Mouse (Mus musculus): ENCODE data around the gene Nutf2-ps1. TPM values are rescaled to one million over a fixed set of nuclear protein-coding genes. Genes with fewer than 3 reads are reported as not detected.

The Nutf2-ps1 gene
- polyA plus RNA-seq, 1 experiment from 2014 or later, result 287 TPM

- no peak for TF ChIP-seq CTCF (IDR thresholded peaks at IDR 0.05; ENCODE audit: low read depth)
- no peaks in the 10 kb centered on the region for H3K4me1 ChIP-seq (replicated peaks; ENCODE audit: insufficient read depth, low read length)
- no peak overlapping the region for H3K4me2 ChIP-seq (ENCODE audit: low read length)
- no peak overlapping the region for H3K27ac ChIP-seq
- no peak overlapping the region for H3K9ac ChIP-seq (ENCODE audit: low read depth, low read length)
- H3K4me3 ChIP-seq (replicated peaks; ENCODE audit: low read depth, low read length), result no peak overlapping the region
- no peaks in the 10 kb centered on the region for H3K36me3 ChIP-seq (ENCODE audit: insufficient read depth, low read length)
- WGBS, result 40% methylated on average over 11 of the region's 11 CpGs
- H3K9me3 ChIP-seq (replicated peaks; ENCODE audit: low read length), result no peaks in the 10 kb centered on the region
- DNase-seq (ENCODE audit: low spot score), result peak; percentile 55
- ATAC-seq (replicated peaks; ENCODE audit: low FRiP score, low read depth), result peak; percentile 61
- no peaks in the 10 kb centered on the region for H3K27me3 ChIP-seq (ENCODE audit: insufficient read depth, low read length)
Measured at GRCm38 (mm10) chr19:53577025-53577800, 11.7 kb downstream of the Nutf2-ps1 start.

GRCm38 (mm10) chr19:53576061-53576460 lies 12.8 kb downstream of the Nutf2-ps1 start:
- Histone ChIP-seq H3K27ac (no peak overlapping the region), H3K4me1 (replicated peaks; ENCODE audit: insufficient read depth, low read length) (no peaks in the 10 kb centered on the region), H3K36me3 (ENCODE audit: insufficient read depth, low read length) (no peaks in the 10 kb centered on the region), H3K27me3 (ENCODE audit: insufficient read depth, low read length) (no peaks in the 10 kb centered on the region), H3K9me3 (replicated peaks; ENCODE audit: low read length) (no peaks in the 10 kb centered on the region), H3K9ac (ENCODE audit: low read depth, low read length) (no peak overlapping the region), H3K4me2 (ENCODE audit: low read length) (no peak overlapping the region), H3K4me3 (replicated peaks; ENCODE audit: low read depth, low read length) (no peak overlapping the region)
- WGBS, result 68% methylated on average over 7 of the region's 7 CpGs
- no peak for TF ChIP-seq CTCF (IDR thresholded peaks at IDR 0.05; ENCODE audit: low read depth)
- ATAC-seq (replicated peaks; ENCODE audit: low FRiP score, low read depth), result no peak
- no peak for DNase-seq (ENCODE audit: low spot score)

GRCm38 (mm10) chr19:53575296-53576010 lies 13.4 kb downstream of the Nutf2-ps1 start:
- H3K36me3 ChIP-seq (ENCODE audit: insufficient read depth, low read length), result no peaks in the 10 kb centered on the region
- 79% methylated on average over 4 of the region's 4 CpGs for WGBS
- H3K4me2 ChIP-seq (ENCODE audit: low read length), result no peak overlapping the region
- H3K4me3 ChIP-seq (replicated peaks; ENCODE audit: low read depth, low read length), result no peak overlapping the region
- H3K27me3 ChIP-seq (ENCODE audit: insufficient read depth, low read length), result no peaks in the 10 kb centered on the region
- ATAC-seq (replicated peaks; ENCODE audit: low FRiP score, low read depth) (no peak), DNase-seq (ENCODE audit: low spot score) (no peak)
- H3K27ac ChIP-seq, result no peak overlapping the region
- no peak for TF ChIP-seq CTCF (IDR thresholded peaks at IDR 0.05; ENCODE audit: low read depth)
- H3K4me1 ChIP-seq (replicated peaks; ENCODE audit: insufficient read depth, low read length), result no peaks in the 10 kb centered on the region
- no peak overlapping the region for H3K9ac ChIP-seq (ENCODE audit: low read depth, low read length)
- no peaks in the 10 kb centered on the region for H3K9me3 ChIP-seq (replicated peaks; ENCODE audit: low read length)

- no peaks in the 10 kb centered on the region for H3K9me3 ChIP-seq (replicated peaks; ENCODE audit: low read length)
- ATAC-seq (replicated peaks; ENCODE audit: low FRiP score, low read depth) (no peak), DNase-seq (ENCODE audit: low spot score) (no peak)
- no peak overlapping the region for H3K27ac ChIP-seq
- no peak overlapping the region for H3K9ac ChIP-seq (ENCODE audit: low read depth, low read length)
- H3K27me3 ChIP-seq (ENCODE audit: insufficient read depth, low read length), result no peaks in the 10 kb centered on the region
- no peaks in the 10 kb centered on the region for H3K36me3 ChIP-seq (ENCODE audit: insufficient read depth, low read length)
- H3K4me1 ChIP-seq (replicated peaks; ENCODE audit: insufficient read depth, low read length), result no peaks in the 10 kb centered on the region
- WGBS, result 86% methylated on average over 7 of the region's 7 CpGs
- H3K4me2 ChIP-seq (ENCODE audit: low read length), result no peak overlapping the region
- TF ChIP-seq CTCF (IDR thresholded peaks at IDR 0.05; ENCODE audit: low read depth), result no peak
- no peak overlapping the region for H3K4me3 ChIP-seq (replicated peaks; ENCODE audit: low read depth, low read length)
Measured at GRCm38 (mm10) chr19:53574546-53574945, 14.3 kb downstream of the Nutf2-ps1 start.

DNA sequence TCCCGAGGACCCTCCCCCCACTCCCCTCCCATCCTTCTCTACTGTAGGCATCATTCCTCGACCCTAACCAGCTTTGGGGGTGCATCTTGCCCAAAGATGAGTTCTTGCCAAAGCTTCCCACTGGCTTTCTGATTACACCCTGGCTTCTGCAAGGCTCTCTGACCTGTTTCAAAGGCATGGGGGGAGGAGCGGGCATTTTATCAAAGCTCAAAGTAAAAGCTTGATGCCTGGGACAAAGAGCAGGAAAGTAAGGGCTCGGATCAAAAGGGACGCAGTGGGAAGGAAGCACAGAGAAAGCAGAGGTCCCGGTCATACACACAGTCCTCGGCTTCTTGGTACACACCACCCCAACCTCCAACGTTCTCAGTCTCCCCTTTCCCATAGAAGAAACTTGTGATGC lies 14.7 kb downstream of the Nutf2-ps1 start:
- Histone ChIP-seq H3K27ac (no peak overlapping the region), H3K4me1 (replicated peaks; ENCODE audit: insufficient read depth, low read length) (no peaks in the 10 kb centered on the region), H3K4me3 (replicated peaks; ENCODE audit: low read depth, low read length) (no peak overlapping the region), H3K36me3 (ENCODE audit: insufficient read depth, low read length) (no peaks in the 10 kb centered on the region), H3K9me3 (replicated peaks; ENCODE audit: low read length) (no peaks in the 10 kb centered on the region), H3K9ac (ENCODE audit: low read depth, low read length) (no peak overlapping the region), H3K4me2 (ENCODE audit: low read length) (no peak overlapping the region), H3K27me3 (ENCODE audit: insufficient read depth, low read length) (no peaks in the 10 kb centered on the region)
- WGBS, result 60% methylated on average over 8 of the region's 8 CpGs
- TF ChIP-seq CTCF (IDR thresholded peaks at IDR 0.05; ENCODE audit: low read depth), result no peak
- no peak for ATAC-seq (replicated peaks; ENCODE audit: low FRiP score, low read depth)
- DNase-seq (ENCODE audit: low spot score), result no peak

DNA sequence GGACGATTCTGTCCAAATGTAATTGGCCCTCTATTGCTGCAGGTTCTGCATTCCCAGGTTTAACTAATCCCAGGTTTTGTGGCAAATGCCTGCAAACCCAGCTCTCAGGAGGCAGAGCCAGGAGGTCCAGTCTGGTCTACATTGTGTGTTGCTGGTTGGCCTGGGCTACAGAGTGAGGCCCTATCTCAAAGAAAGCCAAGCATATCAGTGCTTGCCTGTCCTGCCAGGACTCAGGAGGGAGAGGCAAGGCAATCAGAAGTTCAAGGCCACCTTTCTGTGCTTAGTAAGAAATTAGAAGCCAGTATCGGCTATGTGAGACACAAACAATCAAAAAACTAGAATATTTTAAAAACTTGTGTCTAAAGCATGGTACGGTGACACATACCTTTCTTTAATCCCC lies 15.7 kb downstream of the Nutf2-ps1 start:
- no peak overlapping the region for H3K4me2 ChIP-seq (ENCODE audit: low read length)
- H3K4me3 ChIP-seq (replicated peaks; ENCODE audit: low read depth, low read length), result no peak overlapping the region
- H3K27ac ChIP-seq, result no peak overlapping the region
- no peak overlapping the region for H3K9ac ChIP-seq (ENCODE audit: low read depth, low read length)
- no peaks in the 10 kb centered on the region for H3K9me3 ChIP-seq (replicated peaks; ENCODE audit: low read length)
- DNase-seq (ENCODE audit: low spot score), result no peak
- no peaks in the 10 kb centered on the region for H3K36me3 ChIP-seq (ENCODE audit: insufficient read depth, low read length)
- 92% methylated on average over 3 of the region's 3 CpGs for WGBS
- no peaks in the 10 kb centered on the region for H3K4me1 ChIP-seq (replicated peaks; ENCODE audit: insufficient read depth, low read length)
- ATAC-seq (replicated peaks; ENCODE audit: low FRiP score, low read depth), result no peak
- TF ChIP-seq CTCF (IDR thresholded peaks at IDR 0.05; ENCODE audit: low read depth), result no peak
- no peaks in the 10 kb centered on the region for H3K27me3 ChIP-seq (ENCODE audit: insufficient read depth, low read length)

All from kidney, postnatal 0 days (tissue).